Mouse (Mus musculus): ENCODE measurements around the gene Gm21828. TPM values are rescaled to one million over a fixed set of nuclear protein-coding genes. Genes with fewer than 3 reads are reported as not detected.

Gene Gm21828
- not detected in 4 replicates for total RNA-seq (2023)

GRCm38 (mm10) chrY:13223828-13224227, at the start of gene Gm21828:
TSS of gene Gm21828 (minus strand) at chrY:13223928.

DNA sequence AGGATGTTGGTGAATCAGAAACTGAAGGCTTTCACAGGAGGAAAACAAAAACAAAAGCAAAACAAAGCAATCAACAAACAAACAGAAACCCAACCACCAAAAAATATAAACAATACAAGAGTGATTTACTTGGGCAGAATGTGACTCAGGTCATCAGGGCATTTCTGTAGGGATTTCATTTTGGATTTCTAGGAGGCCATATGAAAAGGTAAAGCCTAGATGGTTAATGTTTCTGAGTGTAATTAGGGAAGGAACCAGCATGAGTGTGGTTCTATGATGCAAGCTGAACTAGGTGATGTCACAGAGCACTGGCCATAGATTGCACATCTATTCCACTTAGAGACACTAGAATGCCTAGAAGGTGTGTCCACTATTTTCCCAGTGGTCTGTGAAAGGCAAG, 28.4 kb upstream of the Gm21828 start, which contains the start of the genes Gm21440 and Gm21454:
Gene Gm21440 (plus strand): TSS at position 301 of the 400 bp plus-strand sequence.
Gene Gm21454 (plus strand): TSS at position 352 of the 400 bp plus-strand sequence.

Other genes with a start within 250 kb of the Gm21828 start
- not detected in 4 replicates for gene Gm20807, start 181.0 kb downstream of the Gm21828 start, total RNA-seq (2023)
- not detected in 4 replicates for gene Gm21891, start 90.4 kb downstream of the Gm21828 start, total RNA-seq (2023)
- not detected in 4 replicates for gene Gm21425, start 62.0 kb downstream of the Gm21828 start, total RNA-seq (2023)
- gene Gm21440, start 28.5 kb upstream of the Gm21828 start, total RNA-seq (2023): not detected in 4 replicates
- not detected in 4 replicates for gene Gm21454, start 28.5 kb upstream of the Gm21828 start, total RNA-seq (2023)
- gene Gm21725, start 125.1 kb upstream of the Gm21828 start, total RNA-seq (2023): not detected in 4 replicates
- not detected in 4 replicates for gene Gm21866, start 241.7 kb upstream of the Gm21828 start, total RNA-seq (2023)